Mouse (Mus musculus) hindbrain, embryonic 14.5 days (tissue): ENCODE results near the gene Gm30191. TPM values are rescaled to one million over a fixed set of nuclear protein-coding genes. Genes with fewer than 3 reads are reported as not detected.

Source experiments
- ATAC-seq: fragments of 200-750 bp; cut with Nextera tagmentation; 2 replicates; pipeline ENCODE4 v1.8.0; 2017; ENCODE audit warnings: moderate number of reproducible peaks, mild to moderate bottlenecking, moderate TSS enrichment, moderate library complexity; ENCODE audit not compliant: low FRiP score
- DNase-seq: peaks from one replicate; pipeline ENCODE4 v3.0.0-alpha.2; 2015; ENCODE audit warnings: low spot score
- H3K27ac ChIP-seq: fragments of 300-500 bp; sonication (generic); 2 replicates; pipeline ENCODE4 v1.5.1; 2014; ENCODE audit warnings: mild to moderate bottlenecking, moderate library complexity
- H3K27me3 ChIP-seq: fragments of 300-500 bp; sonication (generic); 2 replicates; pipeline ENCODE4 v1.6.1; 2014; ENCODE audit warnings: mild to moderate bottlenecking, low read length, mixed read lengths; ENCODE audit not compliant: control insufficient read depth, insufficient read depth
- H3K36me3 ChIP-seq: fragments of 300-500 bp; sonication (generic); replicated peaks from 2 replicates; pipeline ENCODE4 v1.6.1; 2014; ENCODE audit not compliant: control insufficient read depth, insufficient read depth
- H3K4me1 ChIP-seq: fragments of 300-500 bp; sonication (generic); replicated peaks from 2 replicates; pipeline ENCODE4 v1.6.1; 2014; ENCODE audit warnings: antibody characterized with exemption, low read length, mixed read lengths; ENCODE audit not compliant: control insufficient read depth, insufficient read depth
- H3K4me2 ChIP-seq: fragments of 300-500 bp; sonication (generic); replicated peaks from 2 replicates; pipeline ENCODE4 v1.6.1; 2014; ENCODE audit warnings: mild to moderate bottlenecking, moderate library complexity
- H3K4me3 ChIP-seq: fragments of 300-500 bp; sonication (generic); replicated peaks from 2 replicates; pipeline ENCODE4 v1.5.1; 2014; ENCODE audit warnings: mild to moderate bottlenecking, low read length
- H3K9ac ChIP-seq: fragments of 300-500 bp; sonication (generic); 2 replicates; pipeline ENCODE4 v1.6.1; 2014
- H3K9me3 ChIP-seq: fragments of 300-500 bp; sonication (generic); 2 replicates; pipeline ENCODE4 v1.6.1; 2016; ENCODE audit warnings: low read length; ENCODE audit not compliant: control insufficient read depth
- WGBS: fragments of 180-500 bp; shearing (Covaris S2); extraction: QIAGEN DNeasy Blood & Tissue Kit; methylation state at CpG from one replicate; pipeline ENCODE4 v1.1.7; 2014; 5-methylcytosine and 5-hydroxymethylcytosine counted together
- polyA plus RNA-seq: library from polyadenylated mRNA; unstranded; fragments of >200 nt; fragmentation: Nextera tagmentation; extraction: Ambion mirVana; gene quantifications from 2 replicates; pipeline ENCODE4 v1.2.1, GENCODE M21; 2014

The Gm30191 gene
- polyA plus RNA-seq, result 0.35 and 0.87 TPM in 2 replicates

DNA sequence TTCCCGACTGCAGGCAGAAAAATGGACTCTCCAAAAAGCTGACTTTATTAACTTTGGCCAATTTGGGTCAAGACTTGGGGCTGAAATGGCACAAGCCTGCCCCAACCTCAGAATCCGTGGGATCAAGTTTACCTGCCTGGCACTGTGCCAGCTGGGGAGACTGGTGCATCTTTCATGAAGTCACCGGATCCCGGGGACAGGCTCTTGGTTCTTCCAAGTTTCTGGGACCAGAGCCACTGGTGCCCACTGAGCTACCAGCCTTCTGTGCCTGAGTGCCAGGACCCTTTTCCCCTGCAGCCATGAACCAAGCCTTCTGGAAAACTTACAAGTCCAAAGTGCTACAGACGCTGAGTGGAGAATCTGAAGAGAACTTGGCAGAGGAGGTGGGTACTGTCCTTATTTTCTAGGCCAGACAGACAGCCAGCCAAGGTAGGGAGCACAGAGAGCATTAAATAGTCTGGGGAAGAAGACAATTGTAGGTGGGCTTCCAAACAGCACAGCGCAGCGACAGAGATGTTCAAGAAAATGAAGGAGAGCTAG, at the start of gene Gm30191:
Gene Gm30191 (plus strand): TSS at position 217 of the 540 bp plus-strand sequence.
- Histone ChIP-seq H3K27ac (no peak within 1 kb of the TSS), H3K4me2 (peak within 1 kb of the TSS; percentile 98), H3K27me3 (peaks cover 41% of the 10 kb centered on the region), H3K9me3 (no peaks in the 10 kb centered on the region), H3K4me1 (peaks cover 39% of the 10 kb centered on the region), H3K4me3 (peak within 1 kb of the TSS; percentile 85), H3K9ac (peak within 1 kb of the TSS; percentile 83), H3K36me3 (no peaks in the 10 kb centered on the region)
- WGBS, result 64% methylated on average over 7 of the region's 7 CpGs
- DNase-seq, result no peak
- ATAC-seq, result no peak

DNA sequence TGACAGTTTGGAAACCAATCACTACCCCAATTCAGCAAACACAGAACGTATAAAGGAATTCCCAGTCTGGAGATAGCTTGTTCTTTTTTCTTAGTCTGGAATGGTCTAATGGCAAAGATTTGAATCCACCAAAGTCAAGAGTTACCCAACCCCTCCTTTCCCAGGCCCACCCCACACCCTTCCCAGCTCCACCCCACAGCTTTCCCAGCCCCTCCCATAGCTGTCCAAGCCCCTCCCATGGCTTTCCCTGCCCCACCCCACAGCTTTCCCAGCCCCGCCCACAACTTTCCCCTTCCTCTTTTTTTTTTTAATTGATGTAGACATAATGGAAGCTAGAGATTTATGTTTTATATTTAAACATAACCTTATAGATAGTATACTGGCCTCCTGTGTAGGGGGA, 47.4 kb upstream of the Gm30191 start:
- H3K4me2 ChIP-seq, result no peak overlapping the region
- no peaks in the 10 kb centered on the region for H3K9me3 ChIP-seq
- no peak overlapping the region for H3K27ac ChIP-seq
- no peak for ATAC-seq
- H3K36me3 ChIP-seq, result no peaks in the 10 kb centered on the region
- 76% methylated on average over 2 of the region's 2 CpGs for WGBS
- no peak for DNase-seq
- no peaks in the 10 kb centered on the region for H3K4me1 ChIP-seq
- H3K9ac ChIP-seq, result no peak overlapping the region
- H3K4me3 ChIP-seq, result no peak overlapping the region
- no peaks in the 10 kb centered on the region for H3K27me3 ChIP-seq

DNA sequence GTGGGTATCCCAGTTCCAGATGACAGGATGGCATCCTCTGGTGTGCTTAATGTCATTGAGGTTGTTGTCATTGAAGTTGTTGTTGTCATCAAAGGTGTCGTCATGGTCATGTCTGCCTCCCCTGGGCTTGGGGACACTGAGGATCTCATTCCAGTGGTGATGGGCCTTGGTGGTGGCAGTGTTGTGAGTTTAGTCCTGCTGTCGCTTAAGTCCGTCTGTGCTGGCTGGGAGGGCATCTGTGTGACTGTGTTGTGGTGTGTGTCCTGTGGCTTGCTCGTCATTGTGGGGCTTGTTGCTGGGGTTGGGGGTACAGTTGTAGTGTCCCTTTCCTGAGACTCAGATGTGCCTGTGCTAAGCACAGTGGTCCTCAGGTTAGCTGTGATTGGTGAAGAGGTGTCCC, 43.8 kb upstream of the Gm30191 start, which contains the start of gene Gm7534:
Gene Gm7534 (minus strand): TSS at position 101 of the 400 bp plus-strand sequence.
- Histone ChIP-seq H3K27ac (no peak within 1 kb of the TSS), H3K4me3 (no peak within 1 kb of the TSS), H3K9me3 (no peaks in the 10 kb centered on the region), H3K27me3 (no peaks in the 10 kb centered on the region), H3K36me3 (no peaks in the 10 kb centered on the region), H3K4me2 (no peak within 1 kb of the TSS), H3K9ac (no peak within 1 kb of the TSS), H3K4me1 (no peaks in the 10 kb centered on the region)
- ATAC-seq (no peak), DNase-seq (no peak)
- 90% methylated on average over 4 of the region's 4 CpGs for WGBS

DNA sequence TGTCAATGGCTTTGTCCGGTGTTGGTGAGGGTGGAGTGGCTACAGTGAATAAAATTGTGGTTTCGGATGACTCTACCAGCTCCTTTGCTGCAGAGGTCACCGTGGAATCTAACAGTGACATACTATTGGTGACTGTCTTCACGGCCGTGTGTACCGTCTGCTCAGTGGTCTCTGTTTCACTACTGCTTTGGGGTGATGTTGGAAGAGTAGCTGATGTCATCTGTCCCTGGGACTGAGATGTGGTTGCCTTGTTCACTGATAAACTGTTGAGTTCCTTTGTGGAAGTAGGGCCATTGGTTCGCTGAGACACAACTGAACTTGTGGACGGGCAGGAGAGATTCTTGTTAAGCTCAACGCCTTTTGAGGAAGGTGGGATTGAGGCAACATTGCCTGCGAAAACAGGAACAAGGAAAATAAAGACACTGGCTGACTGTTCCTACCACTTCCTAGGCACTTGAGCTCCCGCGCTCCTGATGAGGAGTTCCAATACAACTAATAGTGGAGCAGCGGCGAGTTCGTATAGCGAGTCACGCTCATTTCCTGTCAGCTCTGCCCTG, 43.3 kb upstream of the Gm30191 start:
- H3K27ac ChIP-seq, result no peak overlapping the region
- 90% methylated on average over 17 of the region's 17 CpGs for WGBS
- H3K4me3 ChIP-seq, result no peak overlapping the region
- no peaks in the 10 kb centered on the region for H3K4me1 ChIP-seq
- H3K4me2 ChIP-seq, result no peak overlapping the region
- no peaks in the 10 kb centered on the region for H3K27me3 ChIP-seq
- DNase-seq (no peak), ATAC-seq (no peak)
- H3K9me3 ChIP-seq, result no peaks in the 10 kb centered on the region
- H3K9ac ChIP-seq, result no peak overlapping the region
- no peaks in the 10 kb centered on the region for H3K36me3 ChIP-seq

DNA sequence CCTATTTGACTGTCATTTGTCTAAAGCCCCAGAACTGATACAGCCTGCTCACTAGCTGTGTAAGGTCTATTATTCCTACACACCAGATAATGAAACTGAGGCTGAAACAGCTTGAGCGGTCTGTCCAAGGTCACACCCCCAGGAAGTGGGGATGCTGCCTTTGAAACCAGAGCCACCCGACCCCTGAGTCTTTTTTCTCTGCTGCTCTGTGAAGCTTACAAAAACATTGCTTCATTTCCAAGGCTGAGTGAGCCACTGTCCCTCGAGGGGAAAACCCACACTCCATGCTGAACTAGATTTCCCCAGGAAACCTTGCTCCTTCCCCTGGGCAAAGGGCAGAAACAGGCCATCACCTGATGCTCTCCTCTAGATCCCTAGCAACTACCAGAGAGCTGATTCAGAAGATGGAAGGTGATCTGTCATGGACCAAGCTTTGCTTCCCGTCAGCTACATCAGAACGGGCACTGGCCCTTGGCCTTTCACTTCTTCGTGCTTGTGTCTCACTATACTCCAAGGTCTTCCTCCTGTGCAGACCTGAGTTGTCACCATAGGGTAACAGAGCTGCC, 40.2 kb upstream of the Gm30191 start:
- Histone ChIP-seq H3K4me3 (no peak overlapping the region), H3K9ac (no peak overlapping the region), H3K27me3 (no peaks in the 10 kb centered on the region), H3K4me1 (no peaks in the 10 kb centered on the region), H3K9me3 (no peaks in the 10 kb centered on the region), H3K27ac (no peak overlapping the region), H3K36me3 (no peaks in the 10 kb centered on the region), H3K4me2 (no peak overlapping the region)
- ATAC-seq, result no peak
- DNase-seq, result no peak
- WGBS, result 71% methylated on average over 6 of the region's 6 CpGs

DNA sequence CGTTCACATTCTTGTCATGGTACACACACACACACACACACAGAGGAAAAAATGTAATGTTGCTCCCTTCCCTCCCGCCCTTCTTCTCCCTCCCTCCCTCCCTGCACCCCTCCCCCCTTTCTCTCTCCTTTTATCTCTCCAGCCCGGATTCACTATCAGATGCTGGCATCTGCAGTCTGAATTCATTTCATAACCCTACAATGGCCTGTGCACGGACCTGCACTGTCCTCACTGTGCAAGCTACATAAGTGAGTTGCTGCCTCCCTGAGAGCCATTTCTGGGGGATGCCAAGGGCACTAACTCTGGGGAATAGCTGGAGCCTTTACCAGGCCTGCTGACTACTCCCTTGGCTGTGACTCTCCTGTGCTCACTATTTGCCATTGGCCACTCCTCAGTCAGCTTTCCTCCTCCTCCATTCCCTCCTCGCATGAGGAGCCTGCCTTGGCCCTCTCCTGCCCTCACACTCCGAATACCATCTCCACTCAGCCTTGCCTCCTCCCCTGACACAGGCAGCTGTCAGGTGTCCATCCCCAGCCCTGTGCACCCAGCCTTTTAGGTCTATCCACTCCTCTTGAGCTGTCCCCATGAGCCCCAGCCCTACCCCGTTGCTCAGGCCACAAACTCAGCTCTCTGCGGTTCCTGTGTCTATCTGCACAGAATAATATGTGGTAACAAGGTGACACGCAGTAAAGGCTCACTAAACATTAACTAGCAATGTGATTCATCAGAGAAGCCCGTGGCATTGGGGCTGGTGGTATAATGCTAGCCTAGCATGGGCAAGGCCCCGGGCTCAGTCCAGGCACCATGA, 23.7 kb upstream of the Gm30191 start:
- no peaks in the 10 kb centered on the region for H3K27me3 ChIP-seq
- no peak overlapping the region for H3K4me3 ChIP-seq
- no peak for DNase-seq
- no peak overlapping the region for H3K27ac ChIP-seq
- H3K9ac ChIP-seq, result no peak overlapping the region
- no peaks in the 10 kb centered on the region for H3K4me1 ChIP-seq
- 64% methylated on average over 11 of the region's 11 CpGs for WGBS
- H3K4me2 ChIP-seq, result no peak overlapping the region
- H3K36me3 ChIP-seq, result no peaks in the 10 kb centered on the region
- no peaks in the 10 kb centered on the region for H3K9me3 ChIP-seq
- no peak for ATAC-seq

DNA sequence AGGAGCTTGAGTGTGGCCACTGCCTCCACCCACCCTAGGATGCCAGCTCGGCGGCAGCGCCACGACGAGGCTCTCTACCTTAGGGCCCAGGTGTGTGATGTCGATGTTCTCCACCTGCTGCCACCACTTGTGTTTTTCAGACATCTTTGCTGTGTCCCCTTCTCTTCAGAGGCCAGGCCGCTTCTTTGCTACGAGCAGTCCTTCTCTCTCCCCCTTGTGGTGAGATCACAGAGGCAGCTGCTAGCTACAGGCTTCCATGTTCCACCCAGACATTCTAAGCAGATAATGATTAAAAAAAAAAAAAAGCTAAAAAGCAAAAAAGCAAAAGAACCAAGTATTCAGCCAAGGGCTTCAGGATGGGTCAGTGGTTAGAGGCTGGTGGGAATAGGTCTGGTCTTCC, 19.5 kb upstream of the Gm30191 start, which contains the start of gene Catsper4:
Gene Catsper4 (minus strand): TSS at position 190 of the 400 bp plus-strand sequence.
- H3K27me3 ChIP-seq, result no peaks in the 10 kb centered on the region
- no peak for DNase-seq
- no peaks in the 10 kb centered on the region for H3K36me3 ChIP-seq
- no peaks in the 10 kb centered on the region for H3K4me1 ChIP-seq
- no peak within 1 kb of the TSS for H3K9ac ChIP-seq
- ATAC-seq, result no peak
- no peak within 1 kb of the TSS for H3K4me2 ChIP-seq
- H3K9me3 ChIP-seq, result no peaks in the 10 kb centered on the region
- WGBS, result 74% methylated on average over 8 of the region's 8 CpGs
- H3K27ac ChIP-seq, result no peak within 1 kb of the TSS
- no peak within 1 kb of the TSS for H3K4me3 ChIP-seq

DNA sequence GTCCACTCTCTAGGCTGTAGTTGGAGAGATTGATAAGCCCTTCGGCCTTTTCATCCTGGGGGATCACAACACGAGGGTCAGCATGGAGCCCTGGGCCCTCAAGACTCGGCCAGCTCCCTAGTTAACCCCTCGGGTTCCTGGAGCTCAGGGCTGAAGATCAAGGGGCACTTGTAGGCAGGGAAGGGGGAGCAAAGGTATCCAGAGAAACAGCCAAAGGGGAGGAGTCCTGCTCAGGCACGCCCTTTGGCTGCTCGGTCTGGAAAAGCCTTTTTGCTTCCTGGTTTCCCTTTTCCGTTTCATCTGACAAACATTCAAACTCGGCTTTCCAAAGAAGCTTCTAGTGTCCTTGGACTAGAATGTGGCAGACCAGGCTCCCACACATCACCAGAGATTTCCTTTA, 16.3 kb upstream of the Gm30191 start:
- Histone ChIP-seq H3K27me3 (no peaks in the 10 kb centered on the region), H3K4me1 (no peaks in the 10 kb centered on the region), H3K4me3 (no peak overlapping the region), H3K27ac (no peak overlapping the region), H3K9ac (no peak overlapping the region), H3K9me3 (no peaks in the 10 kb centered on the region), H3K4me2 (no peak overlapping the region), H3K36me3 (no peaks in the 10 kb centered on the region)
- no peak for DNase-seq
- 49% methylated on average over 8 of the region's 8 CpGs for WGBS
- ATAC-seq, result no peak

DNA sequence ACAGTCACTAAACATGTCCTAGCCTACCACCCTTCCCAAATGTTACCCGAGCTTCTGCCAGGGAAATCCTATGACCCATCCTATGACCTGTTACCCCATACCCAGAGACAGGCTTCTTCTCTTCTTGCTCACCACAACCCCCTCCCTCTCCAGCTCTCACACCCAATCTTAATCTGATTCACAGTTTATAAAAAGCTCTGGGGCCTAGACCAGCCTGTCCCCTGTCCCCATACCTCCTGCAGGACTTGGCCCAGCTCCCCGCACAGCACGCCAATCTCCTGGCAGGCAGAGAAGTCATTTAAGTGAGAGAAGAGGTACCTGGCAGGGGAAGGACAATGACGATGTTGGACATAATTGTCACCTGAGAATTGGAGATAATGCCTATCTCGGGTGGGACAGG, 11.9 kb upstream of the Gm30191 start:
- 84% methylated on average over 5 of the region's 5 CpGs for WGBS
- ATAC-seq (no peak), DNase-seq (no peak)
- Histone ChIP-seq H3K27ac (no peak overlapping the region), H3K9me3 (no peaks in the 10 kb centered on the region), H3K4me1 (0 out of 2 replicates have a peak, but pooled peaks cover 6% of the 10 kb centered on the region), H3K9ac (no peak overlapping the region), H3K36me3 (no peaks in the 10 kb centered on the region), H3K4me2 (no peak overlapping the region), H3K27me3 (peaks cover 18% of the 10 kb centered on the region), H3K4me3 (no peak overlapping the region)
